Mouse (Mus musculus) midbrain, postnatal 0 days (tissue): ENCODE measurements around the gene Slu7. TPM values are rescaled to one million over a fixed set of nuclear protein-coding genes. Genes with fewer than 3 reads are reported as not detected.

ENCODE experiments used
- ATAC-seq: fragments of 200-750 bp; cut with Nextera tagmentation; 2 replicates; pipeline ENCODE4 v1.8.0; 2017; ENCODE audit warnings: moderate number of reproducible peaks, mild to moderate bottlenecking, moderate TSS enrichment, moderate library complexity; ENCODE audit not compliant: low FRiP score
- DNase-seq: peaks from one replicate; pipeline ENCODE4 v3.0.0-alpha.2; 2015; ENCODE audit warnings: low spot score
- H3K27ac ChIP-seq: fragments of 300-500 bp; sonication (generic); 2 replicates; pipeline ENCODE4 v1.5.1; 2014; ENCODE audit warnings: low read depth, mild to moderate bottlenecking, low read length, mixed read lengths
- H3K27me3 ChIP-seq: fragments of 300-500 bp; sonication (generic); 2 replicates; pipeline ENCODE4 v1.6.1; 2014; ENCODE audit warnings: low read length, control low read depth, mixed read lengths; ENCODE audit not compliant: insufficient read depth
- H3K36me3 ChIP-seq: fragments of 300-500 bp; sonication (generic); 2 replicates; pipeline ENCODE4 v1.6.1; 2014; ENCODE audit warnings: low read length, control low read depth, mixed read lengths; ENCODE audit not compliant: insufficient read depth
- H3K4me1 ChIP-seq: fragments of 300-500 bp; sonication (generic); 2 replicates; pipeline ENCODE4 v1.6.1; 2014; ENCODE audit warnings: mild to moderate bottlenecking, control low read depth, antibody characterized with exemption, low read length, mixed read lengths; ENCODE audit not compliant: insufficient read depth
- H3K4me2 ChIP-seq: fragments of 300-500 bp; sonication (generic); 2 replicates; pipeline ENCODE4 v1.6.1; 2014; ENCODE audit warnings: low read depth, mild to moderate bottlenecking, low read length, mixed read lengths; ENCODE audit not compliant: poor library complexity, severe bottlenecking
- H3K4me3 ChIP-seq: fragments of 300-500 bp; sonication (generic); 2 replicates; pipeline ENCODE4 v1.5.1; 2014; ENCODE audit warnings: low read depth, mild to moderate bottlenecking, low read length, moderate library complexity
- H3K9ac ChIP-seq: fragments of 300-500 bp; sonication (generic); replicated peaks from 2 replicates; pipeline ENCODE4 v1.6.1; 2014; ENCODE audit warnings: mild to moderate bottlenecking, low read length, moderate library complexity, mixed read lengths; ENCODE audit not compliant: poor library complexity, severe bottlenecking
- H3K9me3 ChIP-seq: fragments of 300-500 bp; sonication (generic); 2 replicates; pipeline ENCODE4 v1.6.1; 2016; ENCODE audit warnings: low read length, control low read depth
- CTCF ChIP-seq: IDR thresholded peaks from 2 replicates; pipeline ENCODE4 v1.5.1; 2016; ENCODE audit warnings: antibody characterized with exemption, mild to moderate bottlenecking
- WGBS: fragments of 180-500 bp; shearing (Covaris S2); extraction: QIAGEN DNeasy Blood & Tissue Kit; methylation state at CpG from one replicate; pipeline ENCODE4 v1.1.7; 2014; 5-methylcytosine and 5-hydroxymethylcytosine counted together
- polyA plus RNA-seq: library from polyadenylated mRNA; unstranded; fragments of >200 nt; fragmentation: Nextera tagmentation; extraction: Ambion mirVana; gene quantifications from 2 replicates; pipeline ENCODE4 v1.2.1, GENCODE M21; 2015
- total RNA-seq: library from RNA; depleted of rRNA; stranded (reverse); fragments of >200 nt; gene quantifications from 2 replicates; pipeline ENCODE4 v1.2.3, GENCODE M21; 2014

Gene Slu7
- total and polyA plus RNA-seq, 2 experiments from 2014 or later = 16.5 to 58.3 TPM

GRCm38 (mm10) chr11:43412771-43413451 is 20.6 kb upstream of the Slu7 start:
- peak; percentile 98 for TF ChIP-seq CTCF
- H3K27me3 ChIP-seq = no peaks in the 10 kb centered on the region
- 21% methylated on average over 14 of the region's 14 CpGs for WGBS
- no peaks in the 10 kb centered on the region for H3K4me1 ChIP-seq
- no peaks in the 10 kb centered on the region for H3K36me3 ChIP-seq
- peak; percentile 85 for DNase-seq
- ATAC-seq = no peak
- no peak overlapping the region for H3K4me2 ChIP-seq
- H3K9me3 ChIP-seq = no peaks in the 10 kb centered on the region
- no peak overlapping the region for H3K9ac ChIP-seq
- no peak overlapping the region for H3K27ac ChIP-seq
- no peak overlapping the region for H3K4me3 ChIP-seq

GRCm38 (mm10) chr11:43417201-43417600 is 16.3 kb upstream of the Slu7 start:
- no peak for ATAC-seq
- H3K4me1 ChIP-seq = no peaks in the 10 kb centered on the region
- peak; percentile 27 for DNase-seq
- no peak overlapping the region for H3K9ac ChIP-seq
- no peaks in the 10 kb centered on the region for H3K9me3 ChIP-seq
- no peaks in the 10 kb centered on the region for H3K36me3 ChIP-seq
- TF ChIP-seq CTCF = no peak
- H3K27ac ChIP-seq = no peak overlapping the region
- no peaks in the 10 kb centered on the region for H3K27me3 ChIP-seq
- no peak overlapping the region for H3K4me3 ChIP-seq
- WGBS = 29% methylated on average over 7 of the region's 7 CpGs
- H3K4me2 ChIP-seq = no peak overlapping the region

GRCm38 (mm10) chr11:43424386-43424785 is 9.2 kb upstream of the Slu7 start:
- 75% methylated on average over 5 of the region's 5 CpGs for WGBS
- ATAC-seq (no peak), DNase-seq (peak; percentile 18)
- Histone ChIP-seq H3K4me3 (no peak overlapping the region), H3K4me2 (no peak overlapping the region), H3K27me3 (no peaks in the 10 kb centered on the region), H3K27ac (no peak overlapping the region), H3K9ac (no peak overlapping the region), H3K4me1 (no peaks in the 10 kb centered on the region), H3K9me3 (no peaks in the 10 kb centered on the region), H3K36me3 (no peaks in the 10 kb centered on the region)
- peak; percentile 78 for TF ChIP-seq CTCF

- Histone ChIP-seq H3K4me3 (peak overlapping the region; percentile 53; the same call in 1 of the 2 replicates), H3K9ac (no peak overlapping the region), H3K27me3 (no peaks in the 10 kb centered on the region), H3K4me1 (no peaks in the 10 kb centered on the region), H3K27ac (no peak overlapping the region), H3K9me3 (no peaks in the 10 kb centered on the region), H3K4me2 (peak overlapping the region; percentile 63), H3K36me3 (no peaks in the 10 kb centered on the region)
- TF ChIP-seq CTCF = no peak
- DNase-seq (no peak), ATAC-seq (no peak; the same call in 1 of the 2 replicates)
- 92% methylated on average over 9 of the region's 9 CpGs for WGBS
Measured at GRCm38 (mm10) chr11:43425166-43425709, 8.3 kb upstream of the Slu7 start.

GRCm38 (mm10) chr11:43425824-43426413 is 7.6 kb upstream of the Slu7 start, which contains the start of gene Pttg1:
Gene Pttg1 (minus strand): TSS chr11:43426251.
- Histone ChIP-seq H3K36me3 (no peaks in the 10 kb centered on the region), H3K27ac (peak within 1 kb of the TSS; percentile 43; the same call in 1 of the 2 replicates), H3K9me3 (no peaks in the 10 kb centered on the region), H3K4me2 (peak within 1 kb of the TSS; percentile 63), H3K4me1 (no peaks in the 10 kb centered on the region), H3K27me3 (no peaks in the 10 kb centered on the region), H3K9ac (peak within 1 kb of the TSS; percentile 51), H3K4me3 (peak within 1 kb of the TSS; percentile 53)
- ATAC-seq (peak; percentile 91), DNase-seq (peak; percentile 84)
- WGBS = 3% methylated on average over 27 of the region's 27 CpGs
- no peak for TF ChIP-seq CTCF

GRCm38 (mm10) chr11:43426414-43426884 is 7.1 kb upstream of the Slu7 start:
- TF ChIP-seq CTCF = no peak
- 18% methylated on average over 7 of the region's 7 CpGs for WGBS
- H3K27ac ChIP-seq = peak overlapping the region; percentile 43; the same call in 1 of the 2 replicates
- no peaks in the 10 kb centered on the region for H3K27me3 ChIP-seq
- H3K4me3 ChIP-seq = peak overlapping the region; percentile 53
- H3K4me2 ChIP-seq = peak overlapping the region; percentile 63
- H3K9me3 ChIP-seq = no peaks in the 10 kb centered on the region
- DNase-seq (no peak), ATAC-seq (no peak)
- peak overlapping the region; percentile 33; the same call in 1 of the 2 replicates for H3K9ac ChIP-seq
- no peaks in the 10 kb centered on the region for H3K36me3 ChIP-seq
- H3K4me1 ChIP-seq = no peaks in the 10 kb centered on the region
